Mouse (Mus musculus): Measurements from ENCODE around the gene Gm7714. TPM values are rescaled to one million over a fixed set of nuclear protein-coding genes. Genes with fewer than 3 reads are reported as not detected.
"Not testable (repeated sequence)": the region's sequence is repeated elsewhere in the genome, so short reads cannot be mapped to it uniquely, and the experiment has no call there.

Gene Gm7714
- not detected in 2 replicates for polyA plus RNA-seq (2011; ENCODE audit: insufficient read depth, insufficient read length, low read depth, missing spikeins)

GRCm38 (mm10) chr5:88268619-88269018 lies at the start of gene Gm7714:
TSS of gene Gm7714 (plus strand) at chr5:88268919.
- H3K27ac ChIP-seq (ENCODE audit: insufficient read depth, low read length): no peak within 1 kb of the TSS
- no peak within 1 kb of the TSS for H3K9ac ChIP-seq (ENCODE audit: low read depth, poor library complexity, severe bottlenecking)
- H3K36me3 ChIP-seq (ENCODE audit: control insufficient read depth, insufficient read depth, low read length, poor library complexity, severe bottlenecking): no peaks in the 10 kb centered on the region
- H3K4me3 ChIP-seq (ENCODE audit: low read depth, low read length): no peak within 1 kb of the TSS
- no peaks in the 10 kb centered on the region for H3K27me3 ChIP-seq (ENCODE audit: control insufficient read depth, insufficient read depth, low read length, poor library complexity, severe bottlenecking)
- TF ChIP-seq POLR2A (IDR thresholded peaks at IDR 0.05; ENCODE audit: insufficient read depth, low read length): no peak
- TF ChIP-seq CTCF (IDR thresholded peaks at IDR 0.05; ENCODE audit: low read depth, low read length): no peak
- TF ChIP-seq EP300 (IDR thresholded peaks at IDR 0.05; ENCODE audit: insufficient read depth, low read depth, low read length): no peak
- no peaks in the 10 kb centered on the region for H3K9me3 ChIP-seq (replicated peaks; ENCODE audit: control insufficient read depth, insufficient read depth, low read length, poor library complexity, severe bottlenecking)
- H3K4me1 ChIP-seq (ENCODE audit: control insufficient read depth, insufficient read depth, low read length): no peaks in the 10 kb centered on the region

GRCm38 (mm10) chr5:88256475-88256874 lies 12.2 kb upstream of the Gm7714 start:
- Histone ChIP-seq H3K27me3 (ENCODE audit: control insufficient read depth, insufficient read depth, low read length, poor library complexity, severe bottlenecking) (no peaks in the 10 kb centered on the region), H3K9me3 (replicated peaks; ENCODE audit: control insufficient read depth, insufficient read depth, low read length, poor library complexity, severe bottlenecking) (peaks cover 2% of the 10 kb centered on the region; the same call in 1 of the 2 replicates), H3K4me1 (ENCODE audit: control insufficient read depth, insufficient read depth, low read length) (no peaks in the 10 kb centered on the region), H3K9ac (ENCODE audit: low read depth, poor library complexity, severe bottlenecking) (no peak overlapping the region), H3K36me3 (ENCODE audit: control insufficient read depth, insufficient read depth, low read length, poor library complexity, severe bottlenecking) (no peaks in the 10 kb centered on the region), H3K27ac (ENCODE audit: insufficient read depth, low read length) (no peak overlapping the region), H3K4me3 (ENCODE audit: low read depth, low read length) (no peak overlapping the region)
- TF ChIP-seq CTCF (IDR thresholded peaks at IDR 0.05; ENCODE audit: low read depth, low read length): no peak
- TF ChIP-seq POLR2A (IDR thresholded peaks at IDR 0.05; ENCODE audit: insufficient read depth, low read length): no peak
- no peak for TF ChIP-seq EP300 (IDR thresholded peaks at IDR 0.05; ENCODE audit: insufficient read depth, low read depth, low read length)

GRCm38 (mm10) chr5:88311307-88311706 lies 42.6 kb downstream of the Gm7714 start:
- H3K36me3 ChIP-seq (ENCODE audit: control insufficient read depth, insufficient read depth, low read length, poor library complexity, severe bottlenecking); H3K4me3 ChIP-seq (ENCODE audit: low read depth, low read length); H3K9me3 ChIP-seq (replicated peaks; ENCODE audit: control insufficient read depth, insufficient read depth, low read length, poor library complexity, severe bottlenecking); H3K9ac ChIP-seq (ENCODE audit: low read depth, poor library complexity, severe bottlenecking); H3K4me1 ChIP-seq (ENCODE audit: control insufficient read depth, insufficient read depth, low read length); H3K27ac ChIP-seq (ENCODE audit: insufficient read depth, low read length); H3K27me3 ChIP-seq (ENCODE audit: control insufficient read depth, insufficient read depth, low read length, poor library complexity, severe bottlenecking): not testable (repeated sequence)

GRCm38 (mm10) chr5:88317012-88317411 lies 48.3 kb downstream of the Gm7714 start, which contains the start of gene Prol1:
TSS of gene Prol1 (plus strand) at chr5:88317312.
- no peaks in the 10 kb centered on the region for H3K27me3 ChIP-seq (ENCODE audit: control insufficient read depth, insufficient read depth, low read length, poor library complexity, severe bottlenecking)
- H3K27ac ChIP-seq (ENCODE audit: insufficient read depth, low read length): no peak within 1 kb of the TSS
- no peaks in the 10 kb centered on the region for H3K9me3 ChIP-seq (replicated peaks; ENCODE audit: control insufficient read depth, insufficient read depth, low read length, poor library complexity, severe bottlenecking)
- no peak for TF ChIP-seq CTCF (IDR thresholded peaks at IDR 0.05; ENCODE audit: low read depth, low read length)
- no peak for TF ChIP-seq POLR2A (IDR thresholded peaks at IDR 0.05; ENCODE audit: insufficient read depth, low read length)
- no peak for TF ChIP-seq EP300 (IDR thresholded peaks at IDR 0.05; ENCODE audit: insufficient read depth, low read depth, low read length)
- H3K9ac ChIP-seq (ENCODE audit: low read depth, poor library complexity, severe bottlenecking): no peak within 1 kb of the TSS
- H3K4me1 ChIP-seq (ENCODE audit: control insufficient read depth, insufficient read depth, low read length): no peaks in the 10 kb centered on the region
- H3K4me3 ChIP-seq (ENCODE audit: low read depth, low read length): no peak within 1 kb of the TSS
- no peaks in the 10 kb centered on the region for H3K36me3 ChIP-seq (ENCODE audit: control insufficient read depth, insufficient read depth, low read length, poor library complexity, severe bottlenecking)

Other genes starting within 250 kb of the Gm7714 start
- gene Smr2, start 182.4 kb upstream of the Gm7714 start, polyA plus RNA-seq (2011; ENCODE audit: insufficient read depth, insufficient read length, low read depth, missing spikeins): not detected in 2 replicates
- gene Gm11116, start 157.4 kb upstream of the Gm7714 start, polyA plus RNA-seq (2011; ENCODE audit: insufficient read depth, insufficient read length, low read depth, missing spikeins): not detected in 2 replicates
- not detected in 2 replicates for gene Gm11115, start 114.8 kb upstream of the Gm7714 start, polyA plus RNA-seq (2011; ENCODE audit: insufficient read depth, insufficient read length, low read depth, missing spikeins)
- not detected in 2 replicates for gene Prol1, start 48.4 kb downstream of the Gm7714 start, polyA plus RNA-seq (2011; ENCODE audit: insufficient read depth, insufficient read length, low read depth, missing spikeins)
- gene Amtn, start 107.2 kb downstream of the Gm7714 start, polyA plus RNA-seq (2011; ENCODE audit: insufficient read depth, insufficient read length, low read depth, missing spikeins): not detected in 2 replicates
- not detected in 2 replicates for gene Ambn, start 187.1 kb downstream of the Gm7714 start, polyA plus RNA-seq (2011; ENCODE audit: insufficient read depth, insufficient read length, low read depth, missing spikeins)
- gene Enam, start 219.1 kb downstream of the Gm7714 start, polyA plus RNA-seq (2011; ENCODE audit: insufficient read depth, insufficient read length, low read depth, missing spikeins): not detected in 2 replicates

All from ES-Bruce4 (cell line).